Mouse (Mus musculus) testis, postnatal 10 days (tissue): ENCODE measurements around the gene Sox13.

Source experiments
- DNase-seq: peaks from one replicate; pipeline ENCODE4 v3.0.0; 2021; ENCODE audit warnings: low spot score

Gene Sox13

DNA sequence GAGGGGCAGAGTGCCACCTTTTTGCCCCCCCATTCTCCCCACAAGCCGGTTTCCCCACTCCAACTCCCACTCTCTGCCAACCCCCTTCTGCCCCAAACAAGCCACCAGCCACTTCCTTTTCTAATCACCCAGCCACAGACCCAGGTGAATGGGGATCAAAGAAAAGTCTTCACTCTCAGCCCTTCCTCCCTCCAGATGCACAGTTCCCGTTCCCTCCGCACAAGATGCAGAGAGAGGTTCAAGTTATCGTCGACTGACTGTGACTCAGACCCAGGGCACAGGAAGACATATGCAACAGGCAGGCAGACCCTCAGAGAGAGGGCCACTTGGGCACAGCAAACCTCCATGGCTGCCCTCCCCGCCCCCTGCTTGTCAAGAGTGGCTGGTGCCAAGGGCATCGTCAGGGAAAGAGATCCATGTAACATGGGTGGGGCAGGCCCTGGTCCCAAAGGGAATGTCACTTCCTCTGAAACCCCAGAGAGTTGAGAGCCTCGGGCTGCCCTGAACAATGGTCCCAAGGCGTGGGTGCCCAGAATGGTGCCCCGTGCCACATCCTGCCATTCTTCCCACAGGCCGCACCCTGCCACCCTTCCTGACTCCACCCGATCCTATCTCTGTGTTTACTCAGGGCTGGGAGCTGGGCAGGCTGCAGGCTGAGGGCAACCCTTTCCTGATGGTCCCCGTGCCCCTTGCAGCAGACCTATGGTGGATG is 24.0 kb downstream of the Sox13 start:
- no peak for DNase-seq

DNA sequence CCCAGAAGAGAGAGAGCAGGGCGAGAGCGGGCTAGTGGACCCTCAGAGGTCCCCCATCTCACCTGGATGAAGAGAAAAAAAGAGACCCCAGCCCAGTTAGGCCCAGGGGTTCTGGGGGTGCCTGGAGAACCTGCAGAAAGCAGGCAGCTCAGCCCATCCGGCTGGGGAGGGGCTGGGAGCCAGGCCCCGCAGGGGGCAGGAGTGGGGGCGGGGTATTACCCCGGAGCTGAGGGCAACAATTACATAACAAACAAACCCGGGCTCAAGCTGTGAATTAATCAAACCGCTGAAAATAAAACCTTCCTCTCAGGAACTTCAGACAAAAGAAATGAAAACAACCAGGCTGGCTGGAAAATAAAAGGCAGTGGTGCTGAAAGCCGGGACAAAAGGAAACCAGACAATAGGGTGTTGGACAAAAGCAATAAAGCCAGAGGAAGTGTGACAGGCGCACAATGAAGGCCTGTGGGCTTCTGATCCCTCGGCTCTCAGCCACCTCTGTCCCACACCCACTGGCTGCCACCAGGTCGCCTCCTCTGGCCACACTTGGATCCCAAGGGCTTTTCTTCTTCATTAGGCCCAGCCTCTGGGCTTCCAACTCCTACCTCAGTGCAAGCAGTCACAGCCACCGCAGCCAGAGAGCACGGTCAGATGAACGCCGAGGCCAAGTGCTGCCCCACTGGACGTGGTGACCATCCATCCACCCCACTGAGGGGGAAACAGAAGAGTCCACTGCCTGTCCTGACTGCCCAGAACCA is 26.5 kb downstream of the Sox13 start:
- no peak for DNase-seq

DNA sequence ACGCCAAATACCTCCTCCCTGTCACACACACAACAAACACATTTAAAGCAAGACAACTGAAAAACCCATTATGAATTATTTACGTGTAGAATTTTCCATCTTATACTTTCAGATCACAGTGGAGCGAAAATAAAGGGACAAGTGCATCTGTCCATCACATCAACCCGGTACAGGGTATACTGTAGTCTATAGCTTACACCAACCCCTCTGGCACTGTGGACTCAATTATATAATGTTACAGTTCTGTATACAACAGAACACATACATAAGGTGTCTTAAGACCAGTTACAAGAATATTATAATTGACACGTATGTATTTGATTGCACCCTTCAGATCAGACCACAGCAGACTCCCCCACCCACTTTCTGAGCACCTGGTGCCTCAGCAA is 27.1 kb downstream of the Sox13 start:
- no peak for DNase-seq

DNA sequence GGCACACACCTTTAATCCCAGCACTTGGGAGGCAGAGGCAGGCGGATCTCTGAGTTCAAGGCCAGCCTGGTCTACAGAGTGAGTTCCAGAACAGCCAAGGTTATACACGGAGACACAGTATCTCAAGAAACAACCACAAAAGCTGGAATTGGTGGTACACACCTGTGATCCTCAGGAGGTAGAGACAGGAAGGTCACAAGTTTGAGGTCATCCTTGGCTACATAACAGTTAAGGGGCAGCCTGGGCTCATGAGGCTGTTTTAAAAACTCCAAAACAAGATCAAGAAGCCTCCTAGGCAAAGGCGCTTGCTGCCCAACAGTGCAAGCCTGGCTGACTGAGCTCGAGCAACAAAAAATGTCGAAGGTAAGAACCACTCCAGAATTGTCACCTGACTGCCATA is 27.5 kb downstream of the Sox13 start:
- no peak for DNase-seq

DNA sequence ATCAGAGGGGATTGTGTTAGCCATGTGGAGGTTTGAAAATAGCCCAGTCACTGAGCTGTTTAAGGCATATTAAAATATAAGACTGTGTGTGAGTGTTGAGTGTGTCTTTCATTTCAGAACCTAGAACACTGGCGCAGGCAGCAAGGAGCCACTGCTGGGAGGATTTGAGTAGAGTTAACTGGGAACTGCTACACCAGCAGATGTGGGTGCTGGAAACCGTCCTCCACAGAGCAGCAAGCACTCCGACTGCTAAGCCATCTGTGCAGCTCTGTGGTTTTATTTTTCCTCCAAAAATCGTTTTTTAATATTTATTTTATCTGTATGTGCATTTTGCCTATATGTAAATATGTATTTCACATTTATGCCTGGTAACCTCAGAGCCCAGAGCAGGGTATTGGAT is 29.5 kb downstream of the Sox13 start:
- DNase-seq = no peak

DNA sequence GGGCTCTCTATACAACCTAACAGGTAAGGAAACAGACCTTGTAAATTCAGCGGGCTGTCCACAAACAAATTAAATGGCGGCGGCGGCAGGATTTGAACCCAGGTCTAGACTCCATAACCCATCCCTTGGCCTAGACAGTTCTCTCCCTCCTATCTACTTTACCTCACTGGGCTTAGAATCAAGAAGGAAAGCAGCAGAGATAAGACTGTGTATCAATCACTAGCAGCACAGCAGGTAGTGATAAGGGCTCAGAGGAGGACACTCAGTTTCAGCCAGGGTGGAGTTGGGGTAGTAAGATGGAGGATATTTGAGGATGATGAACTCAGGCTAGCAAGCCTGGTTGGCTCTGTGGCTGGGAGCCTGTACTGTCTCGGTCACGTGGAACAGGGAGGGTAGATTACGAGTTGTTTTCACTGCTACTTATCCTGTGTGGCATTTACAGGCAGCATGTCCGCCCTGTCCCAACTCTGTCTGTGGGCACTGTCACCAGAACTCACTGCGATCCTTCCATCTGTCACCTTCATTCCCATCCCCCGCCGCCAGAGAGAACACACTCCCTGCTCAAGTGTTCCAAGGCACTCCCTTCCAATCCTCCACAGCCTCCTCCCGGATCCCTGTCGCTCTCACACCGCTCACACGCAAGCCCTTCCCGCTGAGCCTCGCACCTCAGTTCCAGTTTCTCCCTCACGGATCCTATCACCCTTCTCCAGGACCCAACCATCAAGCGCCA is 36.5 kb downstream of the Sox13 start:
- no peak for DNase-seq

DNA sequence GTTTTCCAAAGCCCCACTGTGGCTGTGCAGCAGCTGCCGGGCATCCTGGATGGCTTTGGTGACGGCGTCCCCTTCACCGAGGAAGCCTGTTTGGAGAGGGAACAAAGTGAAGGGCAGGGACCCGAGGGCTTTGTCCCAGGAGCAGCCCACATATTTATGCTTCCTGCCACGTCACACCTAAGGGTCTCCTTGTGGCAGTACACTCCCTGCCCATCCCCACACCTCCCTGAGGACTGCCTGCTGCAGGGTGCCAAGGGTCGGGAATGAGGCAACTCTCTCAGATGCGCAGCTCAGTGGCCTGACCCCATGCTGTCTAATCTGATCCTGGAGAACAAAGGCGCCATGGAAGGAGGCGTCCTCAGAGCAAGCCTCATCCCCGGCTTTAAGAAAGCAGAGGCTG is 38.0 kb downstream of the Sox13 start:
- no peak for DNase-seq

DNA sequence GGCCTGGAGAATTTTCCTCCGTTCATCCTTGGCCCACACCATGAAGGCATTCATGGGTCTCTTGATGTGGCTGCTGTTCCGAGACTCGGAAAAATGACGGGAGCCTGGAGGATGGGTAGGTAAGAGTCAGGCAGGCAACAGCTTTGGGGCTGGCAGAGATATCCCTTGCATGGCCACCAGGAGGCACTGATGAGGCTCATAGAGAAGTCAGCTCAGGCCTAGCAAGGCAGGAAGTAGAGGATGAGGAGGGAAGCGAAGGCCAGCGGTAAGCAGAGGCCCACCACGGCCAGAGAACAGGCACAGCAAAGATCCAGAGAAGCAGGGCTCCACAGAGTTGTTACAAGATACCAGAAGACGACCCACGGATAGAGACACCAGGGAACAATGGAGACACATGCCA is 38.7 kb downstream of the Sox13 start:
- peak; percentile 89 for DNase-seq

DNA sequence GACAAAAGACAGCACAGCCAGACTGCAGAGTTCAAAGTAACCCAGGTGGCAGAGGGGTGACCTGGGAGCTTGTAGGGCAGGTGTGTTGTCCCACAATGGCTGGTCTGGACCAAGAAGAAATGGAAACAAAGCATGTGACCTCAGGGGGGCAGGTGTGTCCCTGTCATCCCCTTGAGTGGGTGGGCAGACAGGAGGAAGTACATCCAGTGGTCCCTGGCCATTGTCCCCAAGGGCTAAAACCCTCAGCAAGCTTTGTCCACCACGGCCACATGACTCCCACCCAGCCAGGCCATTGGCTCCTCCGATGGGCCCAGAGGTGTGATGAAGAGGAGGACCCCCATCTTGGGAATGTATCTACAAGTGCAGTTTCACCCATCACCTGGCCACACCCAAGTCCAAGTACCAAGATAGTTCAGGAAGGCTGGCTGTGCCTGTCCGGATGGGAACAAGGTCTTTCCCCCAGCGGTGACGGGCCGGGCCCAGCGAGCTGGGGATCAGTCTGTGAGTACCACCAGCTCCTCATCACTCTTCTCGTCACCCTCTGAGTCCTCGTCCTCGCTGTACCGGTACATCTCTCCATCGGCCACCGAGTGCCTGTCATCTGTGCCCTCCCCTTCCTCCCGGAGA is 40.9 kb downstream of the Sox13 start:
- no peak for DNase-seq

DNA sequence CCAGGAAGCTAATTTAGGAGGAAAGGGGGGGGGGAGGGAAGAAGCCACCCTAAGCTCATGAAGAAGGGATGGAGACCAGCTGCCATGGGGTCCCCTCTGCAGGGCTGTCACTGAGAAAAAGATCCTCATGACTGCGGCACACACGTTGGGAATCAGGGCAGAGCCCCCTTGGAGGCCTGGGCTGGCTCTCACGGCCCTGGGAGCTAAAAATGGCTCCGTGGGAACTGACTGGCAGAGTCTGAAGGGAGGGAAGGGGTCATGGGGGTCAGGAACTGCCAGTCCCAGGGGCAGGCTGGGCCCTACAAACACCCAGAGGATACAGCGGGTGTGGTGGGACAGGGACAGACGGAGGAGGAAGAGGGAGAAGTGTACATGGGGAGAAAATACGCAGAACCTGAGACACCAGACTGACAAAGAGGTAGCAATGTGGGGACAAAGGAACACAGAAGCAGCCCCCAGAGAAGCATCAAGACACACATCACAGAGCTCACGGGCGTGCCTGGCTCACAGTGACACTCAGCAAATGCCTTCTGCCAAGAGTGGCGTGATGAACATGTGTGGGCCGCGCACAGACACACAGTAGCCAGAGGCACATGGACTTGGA is 41.5 kb downstream of the Sox13 start:
- DNase-seq = peak; percentile 59

DNA sequence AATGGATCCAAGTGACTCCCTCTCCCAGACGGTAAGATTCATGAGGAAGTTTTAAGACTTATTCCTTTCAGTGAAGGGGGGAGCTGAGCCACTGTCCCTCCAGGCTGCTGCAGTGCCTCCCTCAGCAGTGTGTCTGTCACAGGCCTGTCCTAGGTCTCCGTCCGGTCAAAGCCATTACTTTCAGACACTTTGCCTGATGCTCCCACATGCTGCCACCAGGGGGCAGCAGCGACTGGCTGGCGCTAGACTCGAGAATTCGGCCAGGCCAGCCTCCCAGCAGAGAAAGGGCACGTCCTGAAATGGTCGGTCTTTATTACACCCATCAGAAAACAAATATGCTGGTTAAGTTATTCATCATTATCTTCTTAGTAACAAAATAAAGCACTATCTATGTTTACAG is 42.2 kb downstream of the Sox13 start:
- peak; percentile 64 for DNase-seq

DNA sequence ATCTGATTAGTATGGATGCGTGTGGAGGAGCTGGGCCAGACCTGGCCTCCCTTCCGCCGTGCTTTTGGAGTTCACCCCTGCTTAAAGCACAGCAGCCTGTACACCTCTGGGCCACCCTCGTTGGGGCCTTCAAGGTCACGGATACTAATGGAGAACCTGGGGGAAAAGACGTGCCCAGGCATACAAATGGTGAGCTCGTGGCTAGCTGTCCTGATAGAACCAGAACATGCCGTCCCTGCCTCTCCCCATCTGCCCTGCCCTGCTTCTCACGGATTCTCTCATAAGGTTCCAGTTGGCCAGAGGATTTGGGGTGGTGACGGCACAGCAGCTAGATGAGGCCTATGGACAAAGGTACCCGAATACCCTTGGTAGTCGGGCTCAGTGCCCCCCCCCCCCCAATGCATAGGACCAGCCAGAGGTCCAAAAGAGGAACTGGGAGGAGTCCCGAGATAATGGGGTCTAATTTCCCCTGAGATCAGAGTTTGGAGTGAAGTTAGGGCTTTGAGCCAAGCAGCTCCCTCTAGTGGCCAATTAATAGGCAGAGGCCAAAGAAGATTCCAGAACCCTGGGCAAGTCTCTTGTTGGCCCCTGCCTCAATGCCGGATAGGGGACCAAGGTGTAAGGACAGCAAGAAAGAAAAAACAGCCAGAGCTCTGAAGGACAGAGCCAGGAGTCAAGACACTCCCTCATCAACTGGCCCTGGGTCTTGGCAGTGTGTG is 43.7 kb downstream of the Sox13 start:
- DNase-seq = peak; percentile 67

DNA sequence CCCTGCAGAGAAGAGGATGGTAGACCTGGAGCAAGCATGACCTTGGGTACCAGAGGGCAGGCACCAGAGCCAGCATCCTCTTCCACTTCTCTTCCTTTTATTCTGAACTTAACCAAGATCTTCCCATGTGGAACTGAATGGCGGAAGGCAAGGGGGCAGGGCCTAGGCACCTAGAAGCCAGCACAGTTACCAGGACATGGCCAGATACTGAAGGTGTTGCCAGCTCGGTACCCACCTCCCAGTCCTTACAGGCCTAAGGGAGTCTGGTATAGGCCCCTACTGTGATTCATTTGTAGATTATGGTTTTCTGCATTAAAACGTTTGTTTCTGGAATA is 44.2 kb downstream of the Sox13 start:
- DNase-seq = no peak

DNA sequence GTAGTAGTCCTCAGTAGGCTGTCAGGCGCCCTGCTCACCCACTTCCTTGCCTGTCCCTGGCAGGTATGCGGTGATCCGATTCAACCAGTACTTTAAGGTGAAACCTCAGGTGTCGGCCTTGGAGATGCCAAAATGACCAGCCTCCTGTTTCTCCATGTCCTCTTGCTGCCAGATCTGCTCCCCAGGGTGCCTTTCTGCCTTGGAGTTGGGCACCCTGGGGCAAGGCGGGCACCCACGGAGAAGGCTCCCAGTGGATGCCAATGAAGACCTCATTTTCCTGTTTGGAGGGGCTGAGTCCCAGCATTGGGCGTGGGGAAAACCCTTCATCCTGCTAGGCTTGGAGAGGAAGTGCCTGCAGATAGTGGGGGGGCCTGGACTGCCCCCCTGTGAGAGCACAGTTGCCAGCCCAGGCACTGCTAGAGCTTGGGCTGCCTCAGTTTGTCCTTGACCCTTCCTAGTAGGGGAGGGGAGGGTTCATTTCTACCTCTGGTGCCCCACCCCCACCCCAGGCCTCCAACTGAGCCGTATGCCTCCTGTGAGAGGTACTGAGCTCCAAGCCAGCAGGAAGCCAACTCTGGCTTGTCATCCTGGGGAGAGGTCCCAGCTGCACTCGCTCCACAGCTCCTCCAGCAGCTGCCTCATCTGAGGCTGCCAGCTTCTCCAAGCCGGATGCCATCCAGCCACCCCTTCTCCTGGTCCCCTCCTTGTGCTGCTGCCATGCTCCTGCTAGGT is 44.8 kb downstream of the Sox13 start:
- peak; percentile 59 for DNase-seq

DNA sequence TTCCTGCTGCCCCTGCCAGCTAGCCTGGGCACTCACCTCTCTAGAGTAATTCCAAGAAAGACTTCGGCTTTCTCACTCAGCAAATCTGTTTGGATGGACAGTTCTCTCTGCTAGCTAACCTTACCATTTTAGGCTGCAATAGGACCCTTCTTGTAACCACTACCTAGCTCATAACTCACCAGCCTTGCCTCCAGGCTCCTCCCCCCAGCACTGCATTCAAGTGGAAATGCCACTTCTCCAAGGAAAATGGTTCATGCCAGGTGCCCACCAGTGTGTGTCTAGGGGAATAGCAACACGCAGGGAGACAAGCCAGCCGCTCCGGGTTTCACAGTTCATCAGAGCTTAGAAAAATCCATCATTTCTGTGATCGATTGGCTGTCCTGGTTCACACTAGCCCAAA is 46.6 kb downstream of the Sox13 start:
- DNase-seq = peak; percentile 43

DNA sequence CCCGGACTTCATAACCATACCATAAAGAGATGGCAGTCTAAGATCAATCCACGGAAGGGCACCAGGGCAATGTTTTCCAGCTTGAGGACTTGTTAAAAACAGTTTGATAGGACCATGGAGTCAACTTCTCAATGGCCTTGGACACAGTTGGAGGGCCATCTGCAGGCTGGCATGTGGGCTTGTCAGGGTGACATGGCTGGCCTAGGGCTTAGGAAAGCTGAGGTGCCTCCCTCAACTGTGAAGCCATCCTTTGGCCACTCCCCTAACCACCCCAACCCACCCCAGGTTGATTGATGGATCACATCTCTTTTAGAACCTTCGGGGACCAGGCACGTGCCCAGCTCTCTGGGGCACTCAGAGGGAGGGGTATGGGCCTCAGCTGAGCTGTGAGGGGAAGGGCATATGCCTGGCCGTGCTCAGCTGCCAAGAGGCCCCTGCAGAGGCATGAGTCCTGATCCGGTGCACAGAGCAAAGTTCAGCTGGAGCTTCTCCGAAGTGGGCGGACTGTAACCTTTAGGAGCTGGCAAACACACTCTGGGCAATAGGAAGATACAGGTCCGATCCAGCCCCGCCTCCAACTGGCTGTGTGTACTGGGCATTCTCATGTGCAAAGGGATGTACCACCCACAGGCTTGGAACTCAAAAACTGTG is 48.4 kb downstream of the Sox13 start:
- no peak for DNase-seq

DNA sequence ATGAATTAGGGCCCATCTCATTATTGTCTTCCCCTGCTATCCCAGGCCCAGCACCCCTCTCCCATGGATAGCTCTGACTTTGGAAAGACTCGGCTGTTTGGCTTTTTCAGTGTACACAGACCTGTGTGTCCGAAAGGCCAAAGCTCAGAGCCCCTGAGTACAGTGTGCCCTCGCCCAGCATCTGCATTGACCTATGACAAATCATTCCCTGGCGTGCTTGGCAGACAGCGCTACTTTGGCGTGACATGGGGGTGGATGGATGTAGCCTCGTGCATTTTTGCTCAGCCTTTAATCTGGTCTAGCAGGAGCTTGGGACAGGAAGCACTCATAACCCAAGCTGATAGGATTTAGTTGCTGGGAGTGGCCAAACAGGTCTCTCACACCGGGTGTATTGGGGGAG is 52.1 kb downstream of the Sox13 start:
- no peak for DNase-seq

DNA sequence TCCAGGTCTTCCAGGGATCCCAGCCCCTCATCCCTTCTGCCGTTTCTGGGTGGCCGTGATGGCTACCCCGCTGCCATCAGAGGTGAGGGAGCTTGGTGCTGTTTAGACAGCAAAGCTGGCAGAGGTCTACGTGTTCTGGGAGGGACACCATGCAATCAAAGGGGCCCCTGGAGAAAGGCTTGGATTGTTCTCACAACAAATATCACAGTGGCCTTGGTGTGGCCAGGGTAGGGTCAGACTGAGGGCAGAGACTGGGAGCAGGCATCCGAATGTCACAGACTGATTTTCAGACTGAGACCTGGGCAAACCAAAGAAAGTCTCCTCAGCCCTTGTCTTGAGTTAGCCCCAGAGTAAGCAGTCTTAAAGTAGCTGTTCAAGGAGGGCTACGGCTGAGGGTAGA is 52.7 kb downstream of the Sox13 start:
- DNase-seq = no peak

DNA sequence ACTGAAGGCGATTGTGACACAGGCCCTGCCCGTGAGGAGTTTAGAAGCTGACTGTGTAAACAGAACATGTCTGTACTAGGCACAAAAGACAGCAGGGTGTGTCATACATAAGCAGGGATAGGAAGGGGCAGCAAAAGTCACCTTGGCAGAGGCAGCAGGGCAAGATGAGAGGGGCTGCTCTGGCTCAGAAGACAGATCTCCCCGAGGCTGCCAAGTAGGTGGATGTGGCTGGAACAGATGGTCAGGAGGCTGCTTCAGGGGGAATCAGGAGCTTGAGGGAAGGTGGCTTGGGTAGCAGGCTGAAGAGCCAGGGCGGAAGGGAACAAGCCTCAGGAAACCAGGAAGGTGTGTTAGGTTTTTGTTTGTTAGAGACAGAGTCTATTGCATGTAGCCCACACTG is 53.8 kb downstream of the Sox13 start:
- no peak for DNase-seq

DNA sequence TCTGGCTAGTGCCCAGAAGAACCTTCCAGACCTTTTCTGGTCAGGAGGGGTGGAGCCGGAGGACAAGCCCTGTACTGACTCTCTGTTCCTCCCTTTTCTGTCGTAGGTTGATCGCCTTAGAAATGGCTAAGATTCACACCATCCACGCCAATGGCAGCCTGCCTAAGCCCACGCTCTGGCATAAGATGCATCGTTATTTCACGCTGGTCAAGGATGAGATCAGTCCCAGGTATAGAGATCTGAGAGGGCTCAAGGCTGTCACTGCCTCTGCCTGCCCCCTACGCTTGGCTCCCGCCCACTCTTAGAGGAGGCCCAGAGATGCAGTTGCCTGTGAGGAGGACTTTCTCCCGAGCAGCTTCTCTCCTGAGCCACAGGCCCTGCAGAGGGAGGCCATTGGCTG is 55.5 kb downstream of the Sox13 start:
- DNase-seq = peak; percentile 74
